20 mouse cellular contexts compared by ENCODE assay signal in the genomic region with DNA sequence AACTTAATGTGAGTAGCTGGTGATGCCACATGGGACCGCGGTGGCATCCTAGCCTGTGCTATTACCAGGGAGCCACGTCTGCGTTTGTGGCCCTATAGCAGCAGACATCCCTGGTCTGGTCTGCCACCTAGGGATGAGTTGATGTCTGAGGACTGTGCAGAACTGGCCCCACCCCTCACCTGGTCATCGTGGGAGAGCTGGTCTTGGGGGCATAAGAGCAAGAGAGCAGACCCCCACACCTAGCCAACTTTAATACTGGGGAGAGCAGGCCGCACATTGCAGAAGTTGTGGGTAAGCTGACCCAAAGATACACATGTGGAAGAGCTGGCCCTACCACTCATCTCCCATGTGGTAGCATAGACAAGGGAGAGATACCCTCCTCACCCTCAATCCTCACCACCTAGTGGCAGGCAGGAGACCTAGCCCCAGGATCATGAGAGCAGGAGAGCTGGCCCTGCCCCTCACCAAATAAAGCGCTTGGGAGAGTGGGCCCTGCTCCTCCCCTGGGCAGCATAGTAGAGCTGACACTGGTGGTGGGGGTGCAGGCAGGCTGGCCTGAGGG. TPM values are rescaled to one million over a fixed set of nuclear protein-coding genes. Genes with fewer than 3 reads are reported as not detected.
DNase-seq lines count a peak whose midpoint lies in the region; ATAC-seq and TF ChIP-seq lines count a peak whose summit lies in the region.
"Had no signal": no experiment of that assay in that cellular context is flagged by ENCODE, and none has a peak within 500 bp of the region (broad histone marks: within the 10 kb centered on the region; RNA-seq: fewer than 3 reads in every experiment).

No protein-coding gene starts in this region.

- no peaks in the 10 kb centered on the region for H3K9me3 ChIP-seq in forebrain, embryonic 13.5 days (replicated peaks)
- H3K9me3 ChIP-seq in forebrain, embryonic 12.5 days = no peaks in the 10 kb centered on the region
- no peaks in the 10 kb centered on the region for H3K9me3 ChIP-seq in kidney, embryonic 16.5 days (ENCODE audit: low read length)
- no peaks in the 10 kb centered on the region for H3K9me3 ChIP-seq in megakaryocyte, embryonic 14.5 days
- H3K9me3 ChIP-seq: forebrain, embryonic 15.5 days; hindbrain, embryonic 15.5 days; limb, embryonic 10.5 days had no signal

- H3K9ac ChIP-seq in forebrain, embryonic 13.5 days = no peak overlapping the region
- H3K9ac ChIP-seq in forebrain, embryonic 12.5 days = no peak overlapping the region
- H3K9ac ChIP-seq in kidney, embryonic 16.5 days (replicated peaks; ENCODE audit: low read length) = no peak overlapping the region
- H3K9ac ChIP-seq: forebrain, embryonic 15.5 days; hindbrain, embryonic 15.5 days; liver, postnatal 0 days had no signal

- H3K4me2 ChIP-seq in forebrain, embryonic 13.5 days = no peak overlapping the region
- no peak overlapping the region for H3K4me2 ChIP-seq in forebrain, embryonic 12.5 days
- H3K4me2 ChIP-seq in kidney, embryonic 16.5 days (replicated peaks; ENCODE audit: low read depth, low read length) = no peak overlapping the region
- H3K4me2 ChIP-seq: forebrain, embryonic 15.5 days; hindbrain, embryonic 15.5 days had no signal

- no peak for TF ChIP-seq CTCF in kidney, adult 2 months (conservative IDR thresholded peaks at IDR 0.05; ENCODE audit: insufficient read depth, insufficient read length, low read depth, low read length)

- no peak overlapping the region for H3K27ac ChIP-seq in forebrain, embryonic 13.5 days
- no peak overlapping the region for H3K27ac ChIP-seq in forebrain, embryonic 12.5 days
- no peak overlapping the region for H3K27ac ChIP-seq in kidney, embryonic 16.5 days (ENCODE audit: low read length)
- no peak overlapping the region for H3K27ac ChIP-seq in kidney, adult 2 months (ENCODE audit: insufficient read depth, low read depth, low read length)
- H3K27ac ChIP-seq: forebrain, embryonic 15.5 days; hindbrain, embryonic 15.5 days; limb, embryonic 10.5 days; macrophage had no signal

- no peak for TF ChIP-seq POLR2A in kidney, adult 2 months (IDR thresholded peaks at IDR 0.05; ENCODE audit: low read depth, low read length)

- no peak for DNase-seq in kidney, adult 2 months
- DNase-seq in B cell, adult 2 months = peak; percentile 38 to 41
- no peak for DNase-seq in left cerebral cortex, adult 11 months (ENCODE audit: low spot score)
- DNase-seq in thymus, postnatal 25 days = no peak
- DNase-seq: adrenal gland, postnatal 10 days; cerebellum, postnatal 25 days; gastrocnemius, postnatal 10 days; kidney, postnatal 36 days; layer of hippocampus, postnatal 36 days; liver, postnatal 0 days; thymus, postnatal 36 days had no signal

- no peak overlapping the region for H3K4me3 ChIP-seq in forebrain, embryonic 13.5 days
- no peak overlapping the region for H3K4me3 ChIP-seq in forebrain, embryonic 12.5 days (replicated peaks)
- H3K4me3 ChIP-seq in kidney, embryonic 16.5 days (ENCODE audit: low read length) = no peak overlapping the region
- H3K4me3 ChIP-seq in kidney, adult 2 months (ENCODE audit: insufficient read depth, low read depth, low read length) = no peak overlapping the region
- peak overlapping the region; percentile 69 for H3K4me3 ChIP-seq in megakaryocyte, embryonic 14.5 days (replicated peaks)
- H3K4me3 ChIP-seq: forebrain, embryonic 15.5 days; hindbrain, embryonic 15.5 days; limb, embryonic 10.5 days; myocyte had no signal

- ATAC-seq in forebrain, embryonic 13.5 days = 0 out of 2 replicates have a peak, but pooled peaks have one; percentile 8
- ATAC-seq in forebrain, embryonic 12.5 days (ENCODE audit: low FRiP score) = no peak
- peak; percentile 41 for ATAC-seq in kidney, embryonic 16.5 days (ENCODE audit: low FRiP score, low TSS enrichment)
- ATAC-seq: forebrain, embryonic 15.5 days; liver, postnatal 0 days had no signal

- no peaks in the 10 kb centered on the region for H3K36me3 ChIP-seq in forebrain, embryonic 13.5 days (ENCODE audit: poor library complexity, severe bottlenecking)
- H3K36me3 ChIP-seq in forebrain, embryonic 12.5 days (replicated peaks) = no peaks in the 10 kb centered on the region
- H3K36me3 ChIP-seq in kidney, embryonic 16.5 days (ENCODE audit: insufficient read depth, low read length) = no peaks in the 10 kb centered on the region
- no peaks in the 10 kb centered on the region for H3K36me3 ChIP-seq in kidney, adult 2 months (ENCODE audit: control insufficient read depth, insufficient read depth, low read length)
- peaks cover 88% of the 10 kb centered on the region for H3K36me3 ChIP-seq in megakaryocyte, embryonic 14.5 days (replicated peaks; ENCODE audit: low read length)
- H3K36me3 ChIP-seq: forebrain, embryonic 15.5 days; hindbrain, embryonic 15.5 days; limb, embryonic 10.5 days had no signal

- H3K27me3 ChIP-seq in forebrain, embryonic 13.5 days = no peaks in the 10 kb centered on the region
- H3K27me3 ChIP-seq in forebrain, embryonic 12.5 days = no peaks in the 10 kb centered on the region
- H3K27me3 ChIP-seq in kidney, embryonic 16.5 days (ENCODE audit: insufficient read depth, low read length) = no peaks in the 10 kb centered on the region
- no peaks in the 10 kb centered on the region for H3K27me3 ChIP-seq in kidney, adult 2 months (replicated peaks; ENCODE audit: control insufficient read depth, insufficient read depth, low read length)
- H3K27me3 ChIP-seq in megakaryocyte, embryonic 14.5 days (replicated peaks) = no peaks in the 10 kb centered on the region
- H3K27me3 ChIP-seq: forebrain, embryonic 15.5 days; hindbrain, embryonic 15.5 days had no signal

- 87% methylated on average over 7 of the region's 7 CpGs for WGBS in forebrain, embryonic 13.5 days
- WGBS in forebrain, embryonic 12.5 days = 89% methylated on average over 7 of the region's 7 CpGs
- 89% methylated on average over 7 of the region's 7 CpGs for WGBS in kidney, embryonic 16.5 days
- WGBS in kidney, adult 2 months = 90% methylated on average over 7 of the region's 7 CpGs

- no peaks in the 10 kb centered on the region for H3K4me1 ChIP-seq in forebrain, embryonic 13.5 days
- H3K4me1 ChIP-seq in forebrain, embryonic 12.5 days = no peaks in the 10 kb centered on the region
- peaks cover 20% of the 10 kb centered on the region for H3K4me1 ChIP-seq in kidney, embryonic 16.5 days (ENCODE audit: insufficient read depth, low read length)
- peaks cover 11% of the 10 kb centered on the region; the same call in 1 of the 2 replicates for H3K4me1 ChIP-seq in kidney, adult 2 months (ENCODE audit: control insufficient read depth, insufficient read depth, low read length)
- peaks cover 81% of the 10 kb centered on the region for H3K4me1 ChIP-seq in megakaryocyte, embryonic 14.5 days
- H3K4me1 ChIP-seq: forebrain, embryonic 15.5 days; hindbrain, embryonic 15.5 days had no signal

RNA-seq across cellular contexts. Expression of gene Tec, which starts 38.7 kb away (rescaled TPM):
- 3.1 TPM in 2 replicates for polyA plus RNA-seq in forebrain, embryonic 13.5 days (2015; fragmentation: Nextera tagmentation; extraction: Ambion mirVana)
- 3.1 and 3.4 TPM in 2 replicates for polyA plus RNA-seq in forebrain, embryonic 12.5 days (2016; fragmentation: Nextera tagmentation; extraction: Ambion mirVana)
- 11.2 and 12.1 TPM in 2 replicates for polyA plus RNA-seq in kidney, embryonic 16.5 days (2015; fragmentation: Nextera tagmentation; extraction: Ambion mirVana)
- polyA plus RNA-seq in kidney, adult 2 months (2012; rRNA removed) = 7.8 and 8.1 TPM in 2 replicates
- 0.80 and 4.6 TPM in 2 replicates for polyA plus RNA-seq in megakaryocyte, embryonic 14.5 days (2012; ENCODE audit: insufficient read depth, low replicate concordance)

Comparison
In these comparisons a context has a peak if more than half of its experiments do, and no peak if none do; other contexts are left out.
1. DNase-seq: peak in B cell, adult 2 months (2 of 2); none in kidney, adult 2 months (single experiment), left cerebral cortex, adult 11 months (single experiment) and thymus, postnatal 25 days (single experiment).